Mouse (Mus musculus) kidney, adult 8-10 months (tissue): ENCODE results near the gene Map3k5.

Source experiments
- DNase-seq, 2 experiments: peaks; one replicate each; pipeline ENCODE4 v3.0.0; 2022

Gene Map3k5

DNA sequence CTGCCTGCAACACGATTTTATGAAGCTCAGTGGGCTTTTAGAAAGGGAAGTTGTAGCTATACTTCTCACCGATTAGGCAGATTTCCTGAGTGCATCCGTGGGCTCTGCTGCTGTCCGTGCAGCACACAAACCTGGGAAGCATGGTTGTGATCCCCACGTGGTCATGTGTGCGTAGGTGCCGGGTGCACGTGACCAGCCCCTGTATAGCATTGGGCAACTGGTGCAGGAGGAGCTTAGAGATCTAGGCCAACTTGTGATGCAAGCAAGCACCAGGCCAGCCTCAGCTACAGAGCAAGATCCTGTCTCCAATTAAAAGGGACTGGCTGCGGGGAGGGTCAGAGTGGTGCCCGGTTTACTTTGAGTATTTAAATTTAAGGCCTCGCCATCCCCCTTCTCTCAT is 232.5 kb downstream of the Map3k5 start:
- no peak for DNase-seq

DNA sequence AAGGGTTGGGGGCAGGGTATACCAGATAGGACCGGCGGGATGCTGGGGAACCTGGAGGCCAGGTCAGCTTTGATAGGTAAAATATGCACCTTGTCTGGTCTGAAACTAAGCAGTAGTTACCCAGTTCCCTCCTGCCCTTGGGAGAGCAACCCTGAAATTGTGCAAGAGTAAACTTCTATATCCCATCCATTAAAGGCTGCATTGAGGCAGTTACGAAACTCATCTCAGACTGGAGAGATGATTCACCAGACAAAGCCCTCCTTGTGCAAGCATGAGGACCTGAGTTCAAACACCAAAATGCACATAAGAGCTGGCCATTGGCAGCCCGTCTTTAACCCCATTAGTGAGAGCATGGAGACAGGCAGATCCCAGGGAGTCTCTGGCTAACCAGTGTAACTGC is 233.2 kb downstream of the Map3k5 start:
- no peak for DNase-seq

DNA sequence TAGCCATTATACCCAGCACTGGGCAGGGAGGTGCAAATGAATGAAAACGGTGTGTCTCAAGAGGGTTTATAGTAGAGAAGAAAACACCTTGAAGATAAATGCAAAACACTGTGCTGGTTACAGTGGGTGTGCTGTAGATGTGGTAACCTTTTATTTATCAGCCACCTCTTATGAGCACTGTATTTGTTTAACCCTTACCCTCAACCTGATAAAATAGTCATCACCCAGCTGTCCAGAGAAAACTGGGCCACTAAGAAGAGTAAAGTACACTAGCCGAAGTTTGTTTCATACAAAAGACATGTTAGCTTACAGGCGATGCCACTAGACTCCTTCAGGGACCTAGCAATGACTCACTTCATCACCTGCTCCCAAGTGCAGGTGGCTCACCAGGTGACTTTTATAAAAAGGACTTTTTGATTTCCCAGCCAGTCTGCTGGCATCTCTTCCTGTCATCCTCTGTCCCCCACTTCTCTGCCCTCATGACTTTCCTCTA is 235.0 kb downstream of the Map3k5 start:
- DNase-seq: no peak

DNA sequence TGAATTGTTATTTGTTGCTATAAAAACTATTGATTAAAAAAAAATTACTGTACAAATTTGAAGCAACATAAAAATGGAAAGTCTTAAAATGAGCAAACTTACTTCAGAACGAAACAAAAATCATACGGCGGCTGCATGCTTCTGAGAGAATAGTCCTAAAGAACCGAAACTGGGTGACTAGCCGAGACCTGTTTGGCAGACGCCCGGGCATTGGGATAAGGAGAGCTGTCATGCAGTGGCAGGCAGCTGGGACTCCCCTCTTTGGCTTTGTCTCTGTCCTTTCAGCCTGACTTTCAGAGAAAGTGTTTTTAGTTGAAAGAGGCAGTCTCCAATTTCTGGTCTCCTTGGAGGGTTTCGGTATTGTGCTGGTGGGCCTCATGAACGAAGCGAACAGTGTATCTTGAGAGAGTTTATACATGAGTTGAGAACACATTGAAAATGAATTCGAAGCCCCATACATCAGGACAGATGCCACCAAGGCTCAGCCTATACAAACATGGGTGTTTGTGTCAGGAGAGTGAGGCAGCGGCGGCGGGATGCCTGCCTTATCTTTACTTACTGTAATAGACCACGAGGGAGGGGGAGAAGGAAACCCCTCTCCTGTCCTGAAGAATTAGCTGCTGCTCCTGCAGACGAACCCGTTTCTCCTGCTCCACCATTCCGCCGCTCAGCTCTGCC is 235.8 kb downstream of the Map3k5 start:
- DNase-seq: no peak

DNA sequence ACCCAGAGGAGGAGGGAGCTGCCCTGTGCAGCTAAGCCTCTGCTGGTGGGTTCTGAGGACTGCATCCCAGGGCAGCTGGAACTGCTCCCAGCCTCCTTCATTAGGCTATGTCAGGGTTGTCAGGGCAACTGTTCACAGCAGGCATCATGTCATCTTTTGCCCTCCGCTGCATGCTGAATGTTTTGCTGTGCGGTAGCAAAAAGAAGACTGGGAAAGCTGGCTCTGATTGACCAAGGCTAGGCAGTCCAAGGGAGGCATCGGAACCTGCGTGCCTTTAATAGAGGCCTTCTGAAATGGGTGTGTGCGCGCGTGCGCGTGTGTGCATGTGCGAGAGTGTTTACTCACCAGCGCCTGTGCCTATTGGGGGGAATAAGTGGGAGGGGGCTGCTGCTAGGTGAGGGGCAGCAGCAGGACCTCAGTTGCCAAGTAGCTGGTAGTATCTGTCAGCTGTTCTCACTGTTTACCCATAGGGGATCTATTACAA is 236.4 kb downstream of the Map3k5 start:
- DNase-seq: peak; percentile 83 to 85

DNA sequence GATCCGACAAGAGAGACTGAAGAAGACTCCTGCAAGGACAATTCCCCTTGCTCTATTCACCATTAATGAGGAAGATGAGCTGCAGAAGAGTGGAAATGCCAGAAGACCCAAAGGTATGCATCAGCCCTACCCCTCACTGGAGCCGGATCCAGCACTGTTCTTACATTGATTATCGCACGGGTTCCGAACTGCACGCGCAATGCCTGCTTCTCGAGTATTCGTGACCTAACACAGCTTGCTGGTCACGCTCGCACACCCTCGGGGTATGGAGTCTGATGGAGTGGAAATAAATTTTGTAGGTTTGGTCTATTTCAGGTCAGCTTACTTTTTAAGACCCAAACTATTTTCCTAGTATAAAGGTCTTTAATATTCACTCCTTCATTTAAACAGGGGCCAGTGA is 236.9 kb downstream of the Map3k5 start:
- DNase-seq: peak; percentile 66 to 76

DNA sequence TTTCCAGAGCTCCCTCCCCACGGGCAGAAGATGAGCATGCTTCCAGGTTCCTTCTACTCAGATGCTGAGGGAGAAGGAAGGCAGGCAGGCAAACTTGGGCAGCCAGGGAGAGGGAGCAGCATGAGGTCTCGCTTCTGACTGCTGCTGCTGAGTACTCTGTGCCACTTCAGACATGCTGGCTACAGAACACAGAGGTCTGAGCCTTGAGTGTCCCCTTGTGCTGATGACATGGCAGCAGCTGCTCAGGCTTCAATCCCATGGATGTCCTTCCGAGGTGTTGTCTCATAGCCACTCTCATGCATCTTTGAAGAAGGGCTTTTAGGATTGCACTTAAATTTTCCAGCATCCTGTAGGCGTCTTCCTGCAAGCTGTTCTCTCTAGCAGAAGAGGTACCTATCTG is 237.5 kb downstream of the Map3k5 start:
- DNase-seq: no peak

DNA sequence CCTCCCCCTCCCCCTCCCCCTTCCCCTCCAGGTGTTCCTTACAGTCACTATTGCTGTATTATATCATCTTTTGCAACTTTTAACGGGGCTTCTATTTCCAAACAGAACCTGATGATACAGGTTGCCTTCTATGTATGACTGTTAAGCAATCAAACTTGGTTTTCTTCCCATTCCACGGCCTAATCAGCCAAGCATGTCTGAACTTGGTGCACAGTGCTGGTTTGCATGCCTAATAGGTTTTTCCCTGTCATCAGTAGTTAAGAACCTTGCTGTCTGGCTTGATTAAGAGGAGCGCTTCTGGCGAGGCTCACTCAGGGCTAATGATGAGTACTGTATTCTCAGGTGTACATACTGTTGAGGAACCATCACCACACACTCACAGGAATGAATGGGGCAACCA is 239.5 kb downstream of the Map3k5 start:
- DNase-seq: peak; percentile 65 to 76

DNA sequence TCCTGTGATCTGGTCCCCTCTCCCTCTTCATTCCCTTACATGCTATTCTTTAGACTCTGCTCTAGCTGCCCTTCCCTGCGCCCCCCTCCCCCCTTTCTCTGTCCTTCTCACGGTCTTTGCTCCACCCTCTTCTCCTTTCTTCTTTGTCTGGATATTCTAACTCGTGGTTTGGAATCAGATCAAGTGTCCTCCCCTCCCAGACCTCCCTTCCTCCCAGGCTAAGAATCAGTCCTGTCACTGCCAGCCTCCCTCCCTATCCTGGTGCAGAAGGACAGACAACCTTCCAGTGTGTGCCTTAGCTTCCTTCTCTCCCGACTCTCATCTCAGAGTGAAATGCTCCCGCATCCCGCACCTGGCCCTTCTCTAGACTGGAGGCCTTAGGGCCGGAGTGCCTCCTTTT is 241.8 kb downstream of the Map3k5 start:
- DNase-seq: no peak

DNA sequence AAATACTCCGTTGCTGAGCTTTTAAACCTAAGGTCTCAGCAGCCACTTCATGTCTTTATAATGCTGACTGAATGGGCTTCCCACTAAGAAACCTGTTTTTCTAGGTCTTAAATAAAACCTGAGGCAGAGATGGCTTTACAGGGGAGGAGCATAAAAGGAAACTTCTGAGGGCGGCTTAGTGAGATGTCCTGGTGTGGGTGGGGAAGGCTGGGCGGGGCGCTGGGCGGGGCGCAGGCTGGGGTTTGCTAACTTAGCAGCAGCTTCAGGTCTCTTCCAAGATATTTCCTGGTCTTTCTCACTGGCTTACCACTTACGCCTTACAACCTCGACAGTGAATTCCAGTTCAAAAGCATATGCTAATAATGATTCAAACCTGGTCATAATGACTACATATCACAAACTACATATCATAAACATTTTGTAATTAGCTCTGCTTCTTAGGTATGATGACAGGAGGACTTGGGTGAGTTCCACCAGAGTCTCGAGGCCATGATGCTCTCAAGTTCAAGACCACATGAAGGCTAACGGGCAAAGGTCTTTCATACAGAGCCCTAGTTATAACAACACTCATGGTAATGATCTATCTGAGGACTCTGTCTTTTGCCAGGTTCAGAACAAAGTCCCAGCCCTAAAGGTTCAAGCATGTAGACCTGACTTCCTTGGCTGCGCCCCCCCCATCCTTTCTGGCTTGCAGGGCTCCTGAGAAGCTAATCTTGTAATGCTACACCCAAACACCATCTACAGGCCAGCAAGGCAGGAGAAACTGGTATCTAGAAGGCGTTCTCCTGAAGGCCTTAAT is 244.7 kb downstream of the Map3k5 start:
- peak; percentile 85 to 90 for DNase-seq

DNA sequence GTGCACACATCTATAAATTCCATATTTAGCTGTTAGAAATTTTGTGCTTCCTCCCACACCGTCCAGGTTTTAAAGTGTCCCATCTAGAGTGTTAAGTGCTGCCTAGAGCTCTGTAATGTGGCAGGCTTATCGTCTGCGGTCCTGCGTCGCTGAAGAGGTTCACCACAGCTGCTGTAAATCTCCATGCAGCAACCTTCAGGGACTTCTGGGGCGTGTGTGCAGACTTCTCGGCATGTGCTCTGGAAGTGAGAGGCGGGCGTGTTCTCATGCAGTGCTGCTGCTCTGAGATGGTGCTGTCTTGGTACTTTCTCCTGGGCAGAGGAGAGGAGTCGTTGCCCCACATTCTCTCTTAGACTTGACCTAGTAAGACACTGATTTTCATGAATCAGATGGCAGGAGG is 246.9 kb downstream of the Map3k5 start:
- DNase-seq: no peak

DNA sequence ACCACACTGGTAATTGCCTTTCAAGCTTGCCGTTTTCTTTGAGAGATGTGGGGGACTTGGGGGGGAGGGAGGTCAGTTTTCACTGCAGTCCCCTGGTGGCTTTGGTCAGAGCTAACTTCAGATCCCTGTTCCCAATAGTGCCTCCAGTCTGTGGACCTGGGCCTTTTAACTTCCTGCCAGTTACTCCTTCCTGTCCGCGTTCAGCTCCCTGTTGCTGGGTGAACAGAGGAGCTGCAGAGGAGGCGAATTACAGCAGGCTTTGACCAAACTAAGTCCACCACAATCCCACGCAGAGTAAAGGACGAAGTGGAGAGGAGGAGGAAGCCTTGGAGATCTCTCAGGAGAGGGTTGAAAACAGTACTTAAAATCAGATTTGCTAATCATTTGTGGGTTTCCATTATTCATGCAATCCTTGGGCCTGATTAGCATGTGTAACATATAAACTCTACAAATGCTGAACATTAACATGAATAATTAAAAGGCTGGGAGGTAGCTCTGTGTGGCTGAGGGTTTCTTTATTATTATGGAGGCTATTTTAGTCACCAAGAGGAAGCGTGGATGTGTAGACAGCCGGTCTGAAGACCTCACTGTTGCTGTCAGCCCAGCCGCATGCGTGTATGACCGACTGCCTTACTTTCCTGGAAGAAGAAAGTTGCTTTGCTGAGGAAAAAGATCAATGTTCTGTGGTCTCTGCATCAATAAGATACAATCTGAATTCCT is 247.6 kb downstream of the Map3k5 start:
- DNase-seq: no peak

DNA sequence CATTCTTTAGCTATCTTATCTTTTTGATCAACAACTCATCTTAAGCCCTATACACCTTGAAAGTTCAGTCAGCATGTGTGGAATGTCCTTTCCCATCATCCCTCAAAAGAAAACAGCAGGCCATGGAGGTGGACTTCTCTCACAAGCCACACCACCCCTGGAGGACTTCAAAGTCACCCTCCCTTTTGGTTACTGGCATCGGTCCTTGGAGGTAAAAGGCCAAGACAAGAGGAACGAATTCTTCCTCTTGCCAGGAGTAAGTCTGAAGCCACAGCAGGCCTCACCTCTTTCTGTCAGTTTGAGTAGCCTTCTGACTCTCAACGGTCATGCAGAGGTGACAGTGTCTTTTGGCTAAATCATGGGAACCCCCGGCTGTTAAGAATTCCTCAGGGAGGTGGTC is 250.1 kb downstream of the Map3k5 start:
- DNase-seq: peak; percentile 58 to 79

DNA sequence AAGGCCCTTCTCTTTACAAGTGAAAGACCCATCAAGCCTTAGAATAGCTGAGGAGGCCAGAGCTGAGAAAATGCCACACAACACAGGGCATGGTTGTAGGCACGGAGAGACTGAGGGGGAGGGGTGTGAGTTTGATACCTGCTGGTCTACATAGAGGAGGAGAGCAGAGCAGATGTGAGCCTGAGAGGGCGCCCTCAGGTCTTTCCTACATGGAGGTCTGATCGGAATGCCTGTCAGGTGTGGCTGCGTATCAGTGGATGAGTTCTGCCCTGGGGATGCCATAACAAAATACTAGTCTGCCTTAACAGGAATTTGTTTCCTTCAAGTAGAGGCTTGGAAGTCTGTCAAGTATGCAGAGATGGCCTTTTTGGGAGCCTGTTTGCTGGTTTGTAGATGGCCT is 251.0 kb downstream of the Map3k5 start:
- DNase-seq: no peak

DNA sequence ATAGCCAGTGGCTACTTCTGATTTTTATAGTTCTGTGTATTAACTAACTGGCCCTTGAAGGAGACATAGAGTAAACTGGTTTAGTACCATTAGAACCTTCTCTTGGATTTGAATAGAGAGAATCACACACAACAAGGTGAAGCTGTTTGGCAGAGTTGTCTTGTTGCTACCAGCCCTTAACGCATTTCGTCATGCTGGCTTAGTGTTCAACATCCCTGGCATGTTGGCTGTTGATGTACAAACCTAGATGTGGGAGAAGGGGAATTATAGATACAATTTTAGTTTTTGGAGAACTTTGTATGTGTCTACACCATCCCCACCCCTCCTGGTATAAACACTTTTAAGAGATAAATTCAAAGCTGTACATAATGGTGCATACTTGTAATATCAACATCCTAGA is 251.5 kb downstream of the Map3k5 start:
- DNase-seq: no peak

DNA sequence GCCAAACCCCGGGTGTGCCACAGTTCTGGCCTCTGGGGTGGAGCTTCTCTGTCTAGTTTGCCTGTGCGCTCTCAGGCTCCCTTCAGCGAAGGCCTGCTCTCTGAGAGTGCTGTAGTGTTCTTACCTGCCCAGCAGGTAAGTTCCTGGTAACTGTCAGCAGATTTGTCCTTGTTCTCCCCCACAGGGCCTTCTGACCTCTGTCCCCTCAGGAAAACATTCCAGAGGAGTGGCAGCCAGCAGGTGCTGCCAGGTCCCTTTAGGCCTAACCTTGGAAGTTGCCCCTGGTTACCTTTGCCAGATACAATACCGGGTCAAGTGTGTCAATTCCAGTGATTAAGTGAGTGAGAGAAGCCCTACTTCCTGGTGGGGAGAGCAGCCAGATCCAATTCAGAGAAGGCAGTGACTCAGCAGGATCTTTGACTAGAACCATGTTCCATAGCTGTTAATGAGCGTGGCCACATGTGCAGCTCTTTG is 252.6 kb downstream of the Map3k5 start:
- DNase-seq: peak; percentile 55 to 81

DNA sequence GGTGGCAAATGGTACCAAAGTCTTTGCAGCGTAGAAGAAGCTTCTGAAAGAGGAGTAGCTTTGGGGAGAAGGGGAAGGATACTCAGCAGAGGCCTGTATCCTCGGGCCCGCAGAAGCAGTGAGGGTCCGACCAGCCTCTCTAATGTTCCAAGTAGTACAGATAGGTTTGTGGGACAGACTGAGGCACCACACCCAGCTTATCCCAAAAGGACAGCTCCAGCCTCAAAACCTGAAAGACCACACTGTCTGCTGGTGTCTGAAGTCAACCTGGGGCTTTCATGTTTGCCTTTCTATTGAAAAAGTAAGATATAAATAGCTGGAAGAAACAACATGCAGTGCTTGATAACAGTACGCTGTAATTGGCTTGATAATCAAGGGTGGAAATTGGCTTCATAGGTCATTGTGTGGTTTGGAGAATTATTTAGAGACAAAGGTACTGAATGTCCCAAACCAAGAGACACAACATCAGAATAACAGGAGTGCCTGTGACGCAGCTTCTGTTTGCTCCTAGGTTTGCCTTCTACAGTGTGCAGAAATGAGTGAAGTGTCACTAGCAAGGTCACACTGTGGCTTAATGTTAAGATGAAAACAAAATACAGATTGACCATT is 256.0 kb downstream of the Map3k5 start:
- DNase-seq: no peak
